Mouse (Mus musculus): ENCODE measurements around the gene Rasgrp4. TPM values are rescaled to one million over a fixed set of nuclear protein-coding genes. Genes with fewer than 3 reads are reported as not detected.

Gene Rasgrp4
- total and polyA plus RNA-seq, 3 experiments = 0.46 to 1.9 TPM; not detected in 1

GRCm38 (mm10) chr7:29088817-29089216 is 45.8 kb upstream of the Rasgrp4 start:
- H3K27ac ChIP-seq (ENCODE audit: control insufficient read depth, low read depth, low read length) = peak overlapping the region; percentile 53
- H3K4me3 ChIP-seq (ENCODE audit: control insufficient read depth in 1 of 2, insufficient read depth in 1 of 2, low read depth in 2 of 2, low read length in 2 of 2) = peak overlapping the region in 1 of 2 experiments; percentile 22; a peak in 1 of 4 replicates
- peaks cover 0 to 14% of the 10 kb centered on the region in 2 experiments; a peak in 2 of 4 replicates for H3K36me3 ChIP-seq (ENCODE audit: control insufficient read depth in 1 of 2, insufficient read depth in 2 of 2, low read length in 2 of 2)
- peak overlapping the region; percentile 19; the same call in 1 of the 2 replicates for H3K9ac ChIP-seq (ENCODE audit: control insufficient read depth, low read depth, low read length, poor library complexity, severe bottlenecking)
- H3K9me3 ChIP-seq (replicated peaks; ENCODE audit: insufficient read depth, low read length) = no peaks in the 10 kb centered on the region
- no peaks in the 10 kb centered on the region for H3K27me3 ChIP-seq (ENCODE audit: control insufficient read depth in 1 of 2, insufficient read depth in 2 of 2, low read length in 2 of 2)
- peak; percentile 61 for DNase-seq (ENCODE audit: low read depth, low spot score)
- TF ChIP-seq GATA1 (IDR thresholded peaks at IDR 0.05; ENCODE audit: low read depth, low read length) (peak; percentile 36; the same call in 1 of the 2 replicates), JUND (IDR thresholded peaks at IDR 0.05; ENCODE audit: low read depth, low read length) (no peak), RCOR1 (IDR thresholded peaks at IDR 0.05; ENCODE audit: low read depth, low read length) (0 out of 2 replicates have a peak, but pooled peaks have one; percentile 38), MXI1 (IDR thresholded peaks at IDR 0.05; ENCODE audit: low read depth, low read length) (0 out of 2 replicates have a peak, but pooled peaks have one; percentile 8), POLR2A (IDR thresholded peaks at IDR 0.05; ENCODE audit: control insufficient read depth in 1 of 2, insufficient read depth in 1 of 2, low read depth in 1 of 2, low read length in 2 of 2, poor library complexity in 1 of 2) (no peak), EP300 (IDR thresholded peaks at IDR 0.05; ENCODE audit: low read depth in 1 of 2, low read length in 2 of 2) (peak in 1 of 2 experiments; percentile 60; a peak in 3 of 4 replicates), POLR2AphosphoS5 (IDR thresholded peaks at IDR 0.05; ENCODE audit: borderline replicate concordance, low read depth, low read length) (no peak), NELFE (IDR thresholded peaks at IDR 0.05; ENCODE audit: low read depth, low read length) (no peak), TBP (IDR thresholded peaks at IDR 0.05; ENCODE audit: low read depth, low read length) (0 out of 2 replicates have a peak, but pooled peaks have one; percentile 19), USF2 (IDR thresholded peaks at IDR 0.05; ENCODE audit: borderline replicate concordance in 1 of 2, insufficient read depth in 1 of 2, low read depth in 1 of 2, low read length in 2 of 2) (no peak), SIN3A (IDR thresholded peaks at IDR 0.05; ENCODE audit: low read length) (peak; percentile 48), BHLHE40 (IDR thresholded peaks at IDR 0.05; ENCODE audit: borderline replicate concordance, low read depth, low read length) (no peak)
- H3K79me2 ChIP-seq (ENCODE audit: control insufficient read depth, insufficient read depth, low read length, poor library complexity) = no peaks in the 10 kb centered on the region
- peaks cover 4 to 17% of the 10 kb centered on the region in 2 experiments; a peak in 3 of 4 replicates for H3K4me1 ChIP-seq (ENCODE audit: control insufficient read depth in 1 of 2, insufficient read depth in 2 of 2, low read length in 2 of 2)

GRCm38 (mm10) chr7:29097131-29097530 is 37.5 kb upstream of the Rasgrp4 start:
- H3K79me2 ChIP-seq (ENCODE audit: control insufficient read depth, insufficient read depth, low read length, poor library complexity) = no peaks in the 10 kb centered on the region
- no peak for DNase-seq (ENCODE audit: low read depth, low spot score)
- no peaks in the 10 kb centered on the region for H3K36me3 ChIP-seq (ENCODE audit: control insufficient read depth in 1 of 2, insufficient read depth in 2 of 2, low read length in 2 of 2)
- no peaks in the 10 kb centered on the region for H3K27me3 ChIP-seq (ENCODE audit: control insufficient read depth in 1 of 2, insufficient read depth in 2 of 2, low read length in 2 of 2)
- no peak overlapping the region for H3K9ac ChIP-seq (ENCODE audit: control insufficient read depth, low read depth, low read length, poor library complexity, severe bottlenecking)
- TF ChIP-seq KAT2A (conservative IDR thresholded peaks at IDR 0.05; ENCODE audit: low read depth, low read length) (no peak), MAX (IDR thresholded peaks at IDR 0.05; ENCODE audit: low read length) (no peak), POLR2AphosphoS5 (IDR thresholded peaks at IDR 0.05; ENCODE audit: borderline replicate concordance, low read depth, low read length) (no peak), MYB (IDR thresholded peaks at IDR 0.05; ENCODE audit: low read depth, low read length) (no peak), GABPA (IDR thresholded peaks at IDR 0.05; ENCODE audit: low read depth, low read length) (no peak), ZNF384 (IDR thresholded peaks at IDR 0.05; ENCODE audit: low read depth, low read length) (no peak)
- no peaks in the 10 kb centered on the region for H3K4me1 ChIP-seq (ENCODE audit: control insufficient read depth in 1 of 2, insufficient read depth in 2 of 2, low read length in 2 of 2)
- H3K9me3 ChIP-seq (replicated peaks; ENCODE audit: insufficient read depth, low read length) = no peaks in the 10 kb centered on the region
- H3K27ac ChIP-seq (ENCODE audit: control insufficient read depth, low read depth, low read length) = no peak overlapping the region
- H3K4me3 ChIP-seq (ENCODE audit: control insufficient read depth in 1 of 2, insufficient read depth in 1 of 2, low read depth in 2 of 2, low read length in 2 of 2) = no peak overlapping the region
